Mouse (Mus musculus) liver, adult 2 months (tissue): Measurements from ENCODE around the gene Enho.

Experiments
- CTCF ChIP-seq: fragments of 200-500 bp; IDR thresholded peaks from 2 replicates; pipeline ENCODE4 v1.5.1; 2011; ENCODE audit warnings: low read depth, low read length, control low read depth
- POLR2A ChIP-seq: fragments of 200-500 bp; IDR thresholded peaks from 2 replicates; pipeline ENCODE4 v1.6.1; 2011; ENCODE audit warnings: low read length, control low read depth; ENCODE audit not compliant: insufficient read depth; ENCODE audit errors: extremely low read depth

- TF ChIP-seq CTCF = no peak
- no peak for TF ChIP-seq POLR2A
These were observed 30.7 kb upstream of the Enho start for GRCm38 (mm10) chr4:41670836-41671235.
